Mouse (Mus musculus) thymus, adult 2 months (tissue): Measurements from ENCODE around the gene Olfr577.

Experiments used
- CTCF ChIP-seq: fragments of 200-500 bp; IDR thresholded peaks from 2 replicates; pipeline ENCODE4 v1.5.1; 2012; ENCODE audit warnings: mild to moderate bottlenecking, control low read depth, low read length, moderate library complexity, borderline replicate concordance; ENCODE audit not compliant: control insufficient read depth, poor library complexity, insufficient read depth; ENCODE audit errors: extremely low read depth
- POLR2A ChIP-seq: fragments of 200-500 bp; IDR thresholded peaks from 2 replicates; pipeline ENCODE4 v1.6.1; 2012; ENCODE audit warnings: mild to moderate bottlenecking, low read length, control low read depth, moderate library complexity; ENCODE audit not compliant: control insufficient read depth, poor library complexity, insufficient read depth; ENCODE audit errors: extremely low read depth

DNA sequence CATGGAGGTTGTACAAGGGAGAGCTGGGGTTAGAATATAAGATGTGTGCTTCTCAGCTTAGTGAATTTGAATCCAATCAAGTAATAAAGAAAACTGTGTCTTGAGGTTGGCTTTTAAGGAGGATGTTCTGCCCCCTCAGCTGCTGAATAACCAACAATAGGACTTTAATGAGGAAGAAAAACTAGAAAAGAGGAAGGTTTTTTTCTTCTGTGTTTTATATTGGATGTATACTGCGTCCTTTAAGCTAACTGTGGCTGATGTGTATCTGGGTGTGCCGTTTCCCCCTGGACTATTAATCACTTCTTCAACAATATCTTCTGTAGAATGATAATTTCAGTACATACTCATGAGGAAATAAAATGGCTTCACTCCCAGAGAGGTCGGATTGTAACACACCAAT, 48.6 kb downstream of the Olfr577 start:
- TF ChIP-seq CTCF (no peak), POLR2A (no peak)
